Mouse (Mus musculus) liver, adult 2 months (tissue): Measurements from ENCODE around the gene Gm1043. TPM values are rescaled to one million over a fixed set of nuclear protein-coding genes. Genes with fewer than 3 reads are reported as not detected.

Source experiments
- DNase-seq: peaks from one replicate; pipeline ENCODE4 v3.0.0-alpha.2; 2011; ENCODE audit warnings: low read depth, low spot score; ENCODE audit errors: extremely low read depth
- H3K27ac ChIP-seq: fragments of 200-500 bp; replicated peaks from 2 replicates; pipeline ENCODE4 v1.5.1; 2012; ENCODE audit warnings: low read depth, mild to moderate bottlenecking, control low read depth, inconsistent platforms, low read length; ENCODE audit not compliant: insufficient read depth
- H3K27me3 ChIP-seq: fragments of 200-500 bp; 2 replicates; pipeline ENCODE4 v1.6.1; 2012; ENCODE audit warnings: mild to moderate bottlenecking, moderate library complexity, low read length, inconsistent platforms; ENCODE audit not compliant: control insufficient read depth, insufficient read depth
- H3K36me3 ChIP-seq: fragments of 200-500 bp; 2 replicates; pipeline ENCODE4 v1.6.1; 2012; ENCODE audit warnings: low read length, inconsistent platforms; ENCODE audit not compliant: control insufficient read depth, insufficient read depth
- H3K4me1 ChIP-seq: fragments of 200-500 bp; 2 replicates; pipeline ENCODE4 v1.6.1; 2011; ENCODE audit warnings: low read length; ENCODE audit not compliant: control insufficient read depth, insufficient read depth
- H3K4me3 ChIP-seq: fragments of 200-500 bp; 2 replicates; pipeline ENCODE4 v1.5.1; 2011; ENCODE audit warnings: low read depth, mild to moderate bottlenecking, control low read depth, low read length, moderate library complexity; ENCODE audit not compliant: insufficient read depth
- H3K79me2 ChIP-seq: fragments of 200-500 bp; 2 replicates; pipeline ENCODE4 v1.6.1; 2012; ENCODE audit warnings: inconsistent platforms, mild to moderate bottlenecking, low read length, moderate library complexity; ENCODE audit not compliant: control insufficient read depth, insufficient read depth
- H3K9ac ChIP-seq: fragments of 200-500 bp; 2 replicates; pipeline ENCODE4 v1.6.1; 2012; ENCODE audit warnings: low read depth, mild to moderate bottlenecking, control low read depth, inconsistent platforms, low read length
- CTCF ChIP-seq: fragments of 200-500 bp; IDR thresholded peaks from 2 replicates; pipeline ENCODE4 v1.5.1; 2011; ENCODE audit warnings: low read depth, low read length, control low read depth
- POLR2A ChIP-seq: fragments of 200-500 bp; IDR thresholded peaks from 2 replicates; pipeline ENCODE4 v1.6.1; 2011; ENCODE audit warnings: low read length, control low read depth; ENCODE audit not compliant: insufficient read depth; ENCODE audit errors: extremely low read depth
- WGBS: fragments of 180-500 bp; shearing (Covaris S2); methylation state at CpG from one replicate; pipeline ENCODE4 v1.1.7; 2018; 5-methylcytosine and 5-hydroxymethylcytosine counted together
- polyA plus RNA-seq: library from polyadenylated mRNA; depleted of rRNA; stranded (reverse); fragments of >200 nt; gene quantifications from 2 replicates; pipeline ENCODE4 v1.2.3, GENCODE M21; 2012
- total RNA-seq: library from RNA; depleted of rRNA; stranded (reverse); fragments of >200 nt; gene quantifications from 2 replicates; pipeline ENCODE4 v1.2.3, GENCODE M21; 2014

The Gm1043 gene
- total and polyA plus RNA-seq, 2 experiments: 0.05 TPM; not detected in 1

GRCm38 (mm10) chr5:37042934-37043333 is 42.2 kb upstream of the Gm1043 start:
- TF ChIP-seq CTCF (no peak), POLR2A (no peak)
- H3K27ac ChIP-seq: no peak overlapping the region
- DNase-seq: no peak
- H3K4me1 ChIP-seq: no peaks in the 10 kb centered on the region
- no peaks in the 10 kb centered on the region for H3K79me2 ChIP-seq
- no peak overlapping the region for H3K4me3 ChIP-seq
- WGBS: 52% methylated on average over 4 of the region's 4 CpGs
- H3K9ac ChIP-seq: no peak overlapping the region
- 0 out of 2 replicates have a peak, but pooled peaks cover 4% of the 10 kb centered on the region for H3K27me3 ChIP-seq
- H3K36me3 ChIP-seq: no peaks in the 10 kb centered on the region

GRCm38 (mm10) chr5:37044793-37045192 is 40.4 kb upstream of the Gm1043 start:
- Histone ChIP-seq H3K9ac (no peak overlapping the region), H3K27ac (no peak overlapping the region), H3K36me3 (no peaks in the 10 kb centered on the region), H3K4me1 (no peaks in the 10 kb centered on the region), H3K79me2 (no peaks in the 10 kb centered on the region), H3K27me3 (0 out of 2 replicates have a peak, but pooled peaks cover 2% of the 10 kb centered on the region), H3K4me3 (no peak overlapping the region)
- WGBS: 81% methylated on average over 2 of the region's 2 CpGs
- DNase-seq: no peak
- TF ChIP-seq CTCF: no peak
- TF ChIP-seq POLR2A: no peak

- DNase-seq: no peak
- Histone ChIP-seq H3K4me1 (no peaks in the 10 kb centered on the region), H3K9ac (no peak overlapping the region), H3K79me2 (no peaks in the 10 kb centered on the region), H3K27me3 (0 out of 2 replicates have a peak, but pooled peaks cover 2% of the 10 kb centered on the region), H3K27ac (no peak overlapping the region), H3K4me3 (no peak overlapping the region), H3K36me3 (no peaks in the 10 kb centered on the region)
- WGBS: 78% methylated on average over 2 of the region's 2 CpGs
- TF ChIP-seq POLR2A: no peak
- no peak for TF ChIP-seq CTCF
These were observed 39.6 kb upstream of the Gm1043 start for GRCm38 (mm10) chr5:37045582-37045981.

GRCm38 (mm10) chr5:37046791-37047190 is 38.4 kb upstream of the Gm1043 start:
- Histone ChIP-seq H3K4me3 (no peak overlapping the region), H3K36me3 (no peaks in the 10 kb centered on the region), H3K27ac (no peak overlapping the region), H3K79me2 (no peaks in the 10 kb centered on the region), H3K27me3 (no peaks in the 10 kb centered on the region), H3K4me1 (no peaks in the 10 kb centered on the region), H3K9ac (no peak overlapping the region)
- TF ChIP-seq CTCF (no peak), POLR2A (no peak)
- 40% methylated on average over 5 of the region's 5 CpGs for WGBS
- DNase-seq: no peak

GRCm38 (mm10) chr5:37047206-37047915 is 37.8 kb upstream of the Gm1043 start:
- Histone ChIP-seq H3K36me3 (no peaks in the 10 kb centered on the region), H3K27me3 (no peaks in the 10 kb centered on the region), H3K4me1 (no peaks in the 10 kb centered on the region), H3K4me3 (no peak overlapping the region), H3K79me2 (no peaks in the 10 kb centered on the region), H3K9ac (no peak overlapping the region), H3K27ac (no peak overlapping the region)
- WGBS: 41% methylated on average over 17 of the region's 17 CpGs
- TF ChIP-seq POLR2A: no peak
- no peak for TF ChIP-seq CTCF
- no peak for DNase-seq

- Histone ChIP-seq H3K36me3 (no peaks in the 10 kb centered on the region), H3K4me3 (no peak overlapping the region), H3K9ac (no peak overlapping the region), H3K79me2 (no peaks in the 10 kb centered on the region), H3K27ac (no peak overlapping the region), H3K4me1 (no peaks in the 10 kb centered on the region), H3K27me3 (no peaks in the 10 kb centered on the region)
- no peak for DNase-seq
- WGBS: 61% methylated on average over 7 of the region's 7 CpGs
- TF ChIP-seq CTCF (no peak), POLR2A (no peak)
These were observed 37.2 kb upstream of the Gm1043 start for GRCm38 (mm10) chr5:37047992-37048391.
